Mouse (Mus musculus): ENCODE data around the gene Atf7.

- TF ChIP-seq POLR2A (IDR thresholded peaks at IDR 0.05; ENCODE audit: low read depth, low read length) (no peak), CTCF (IDR thresholded peaks at IDR 0.05; ENCODE audit: extremely low read depth, insufficient read depth, insufficient read length, insufficient replicate concordance) (no peak)
Measured at GRCm38 (mm10) chr15:102562491-102562890, 62.8 kb downstream of the Atf7 start.
